Mouse (Mus musculus) ovary, postnatal 10 days (tissue): ENCODE results near the gene Ufsp2.

Experiments used
- DNase-seq: peaks from one replicate; pipeline ENCODE4 v3.0.0; 2022; ENCODE audit warnings: low spot score

Gene Ufsp2

DNA sequence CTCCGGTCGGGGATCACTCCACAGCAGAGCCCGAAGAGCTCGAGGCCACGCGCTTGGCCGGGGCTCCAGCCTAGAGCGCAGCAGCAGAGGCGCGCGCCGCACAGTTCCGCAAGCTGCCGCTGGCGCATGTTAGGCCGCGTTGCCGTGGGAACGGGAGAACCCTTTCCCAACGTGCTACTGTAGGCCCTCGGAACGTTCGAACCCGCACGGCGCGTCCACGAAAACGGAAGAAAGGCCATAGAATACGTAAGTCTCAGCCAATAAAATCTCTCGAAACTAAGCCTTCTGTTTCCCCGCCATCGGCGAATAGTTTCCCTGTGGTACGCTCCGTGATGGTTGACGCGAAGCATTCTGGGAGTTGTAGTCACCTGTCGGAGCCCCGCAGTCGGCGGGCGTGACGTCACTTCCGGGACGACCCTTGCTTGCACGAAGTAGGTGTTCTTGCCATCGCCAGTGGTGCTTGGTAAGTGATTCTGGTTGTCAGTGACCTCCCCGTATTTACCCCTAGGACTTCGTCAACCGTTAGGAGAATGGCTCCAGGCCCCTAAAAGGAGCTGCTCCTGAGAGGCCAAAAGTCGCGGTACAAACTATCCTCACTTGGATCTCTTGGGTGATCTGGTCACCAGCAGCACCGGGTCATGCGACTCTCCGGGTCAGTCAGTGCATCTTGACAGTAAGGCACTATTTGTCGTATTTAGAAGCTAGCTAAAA lies at the start of gene Ufsp2, which contains the start of gene 1700029J07Rik:
Gene Ufsp2 (plus strand): TSS at position 403 of the 711 bp plus-strand sequence.
Gene 1700029J07Rik (minus strand): TSS at position 127 of the 711 bp plus-strand sequence.
- peak; percentile 92 for DNase-seq

GRCm38 (mm10) chr8:45934582-45935014 lies 40.7 kb upstream of the Ufsp2 start, which contains the start of gene Ccdc110:
Gene Ccdc110 (plus strand): TSS chr8:45934619.
- DNase-seq: peak; percentile 96

GRCm38 (mm10) chr8:45936986-45937385 lies 38.3 kb upstream of the Ufsp2 start:
- no peak for DNase-seq

- no peak for DNase-seq
Measured at GRCm38 (mm10) chr8:45946283-45946682, 29.0 kb upstream of the Ufsp2 start.

DNA sequence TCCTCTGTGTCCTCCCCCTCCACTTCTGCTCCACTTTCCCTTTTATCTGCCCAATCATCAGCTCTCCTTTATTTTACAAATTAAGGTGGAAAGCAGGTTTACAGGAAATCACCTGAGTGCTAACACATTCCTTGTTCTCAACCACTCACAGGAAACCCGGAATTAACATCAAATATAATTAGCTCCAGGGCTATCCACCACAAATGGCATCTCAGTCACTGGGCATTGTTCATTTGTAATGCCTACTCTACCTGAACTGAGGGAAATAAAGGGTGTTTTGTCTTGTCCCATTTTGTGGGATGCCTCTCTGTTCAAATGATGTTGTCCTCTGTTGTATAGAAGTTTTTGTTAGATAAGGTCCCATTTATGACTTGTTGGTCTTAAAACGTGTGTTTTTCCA lies 24.7 kb upstream of the Ufsp2 start:
- DNase-seq: no peak

DNA sequence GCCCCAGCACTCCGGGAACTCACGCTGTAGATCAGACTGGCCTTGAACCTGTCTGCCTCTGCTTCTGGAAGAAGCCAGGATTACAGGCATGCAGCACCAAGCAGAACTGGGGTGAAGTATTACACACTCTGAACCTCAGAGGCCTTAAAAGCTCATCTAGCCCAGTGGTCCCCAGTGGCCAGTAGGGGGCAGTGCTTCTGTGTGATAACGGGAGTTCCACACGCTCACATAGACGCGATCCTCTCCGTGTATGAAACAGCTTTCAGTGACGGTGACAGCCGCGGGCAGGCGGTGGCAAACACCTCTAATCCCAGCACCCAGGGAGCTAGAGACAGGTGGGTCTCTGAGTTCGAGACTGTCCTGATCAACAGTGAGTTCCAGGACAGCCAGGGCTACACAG lies 4.4 kb upstream of the Ufsp2 start:
- DNase-seq: no peak

DNA sequence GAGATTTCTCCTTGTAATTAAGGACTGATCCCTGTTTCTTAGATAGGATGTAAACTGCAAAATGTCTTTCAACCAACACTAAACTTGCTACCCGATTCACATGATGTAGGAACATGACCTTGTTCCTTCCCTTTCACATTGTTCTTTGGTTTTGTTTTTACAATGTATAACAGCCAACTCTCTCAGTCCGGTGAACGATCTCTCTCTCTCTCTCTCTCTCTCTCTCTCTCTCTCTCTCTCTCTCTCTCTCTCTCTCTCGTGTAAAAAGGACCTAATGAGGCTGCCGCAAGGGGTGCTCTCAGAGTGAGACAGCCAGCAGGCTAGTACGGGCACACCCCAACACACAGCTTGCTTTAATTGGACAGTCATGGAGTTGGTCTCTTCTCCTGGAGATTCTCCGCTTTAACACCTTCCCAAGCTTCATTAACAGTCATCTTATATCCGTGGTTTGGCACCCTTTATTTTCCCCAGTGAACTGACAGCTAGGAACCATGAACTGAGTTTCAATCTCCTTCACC lies 1.3 kb upstream of the Ufsp2 start:
- DNase-seq: no peak

GRCm38 (mm10) chr8:45975837-45976468 lies 625 bp downstream of the Ufsp2 start:
- no peak for DNase-seq

DNA sequence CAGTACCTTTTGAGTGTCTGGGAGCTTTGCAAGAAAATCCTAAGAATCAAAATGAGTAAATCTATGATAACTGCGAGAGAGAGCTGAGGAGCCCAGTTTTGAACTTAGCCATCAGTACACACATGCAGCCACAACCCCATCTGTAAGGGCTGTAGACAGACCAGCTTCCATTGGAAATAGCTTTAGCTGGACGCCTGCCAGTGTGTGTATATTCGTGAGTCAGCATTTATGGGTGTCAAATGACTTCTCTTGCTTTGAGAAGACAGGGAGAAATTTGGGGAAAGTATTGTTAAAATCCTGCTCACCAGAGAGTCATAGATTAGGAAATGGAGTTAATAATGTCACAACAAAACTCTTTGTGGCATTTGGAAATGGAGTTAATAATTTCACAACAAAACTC lies 11.3 kb downstream of the Ufsp2 start:
- DNase-seq: no peak

DNA sequence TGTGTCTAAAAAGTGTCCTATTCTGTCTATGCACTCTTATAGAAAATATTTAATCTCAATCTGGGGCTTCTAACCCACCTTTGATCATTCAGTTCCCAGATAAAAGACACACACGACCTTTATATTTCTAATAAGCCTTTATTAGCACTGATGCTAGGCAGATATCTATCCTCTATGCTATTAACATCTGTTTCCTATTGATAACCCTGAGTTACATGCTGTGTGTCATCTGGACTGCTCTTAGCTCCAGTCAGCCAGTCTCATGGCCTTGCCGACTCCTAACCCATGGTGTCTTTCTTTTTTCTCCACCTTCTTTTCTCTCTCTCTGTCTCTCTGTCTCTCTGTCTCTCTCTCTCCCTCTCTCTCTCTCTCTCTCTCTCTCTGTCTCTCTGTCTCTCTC lies 12.9 kb downstream of the Ufsp2 start:
- no peak for DNase-seq

GRCm38 (mm10) chr8:45990631-45991310 lies 15.4 kb downstream of the Ufsp2 start:
- DNase-seq: no peak

- DNase-seq: no peak
Measured at GRCm38 (mm10) chr8:45994111-45994510, 18.8 kb downstream of the Ufsp2 start.

- DNase-seq: no peak
Measured at GRCm38 (mm10) chr8:45995576-45995975, 20.2 kb downstream of the Ufsp2 start.

GRCm38 (mm10) chr8:45998228-45998627 lies 22.9 kb downstream of the Ufsp2 start:
- DNase-seq: no peak

DNA sequence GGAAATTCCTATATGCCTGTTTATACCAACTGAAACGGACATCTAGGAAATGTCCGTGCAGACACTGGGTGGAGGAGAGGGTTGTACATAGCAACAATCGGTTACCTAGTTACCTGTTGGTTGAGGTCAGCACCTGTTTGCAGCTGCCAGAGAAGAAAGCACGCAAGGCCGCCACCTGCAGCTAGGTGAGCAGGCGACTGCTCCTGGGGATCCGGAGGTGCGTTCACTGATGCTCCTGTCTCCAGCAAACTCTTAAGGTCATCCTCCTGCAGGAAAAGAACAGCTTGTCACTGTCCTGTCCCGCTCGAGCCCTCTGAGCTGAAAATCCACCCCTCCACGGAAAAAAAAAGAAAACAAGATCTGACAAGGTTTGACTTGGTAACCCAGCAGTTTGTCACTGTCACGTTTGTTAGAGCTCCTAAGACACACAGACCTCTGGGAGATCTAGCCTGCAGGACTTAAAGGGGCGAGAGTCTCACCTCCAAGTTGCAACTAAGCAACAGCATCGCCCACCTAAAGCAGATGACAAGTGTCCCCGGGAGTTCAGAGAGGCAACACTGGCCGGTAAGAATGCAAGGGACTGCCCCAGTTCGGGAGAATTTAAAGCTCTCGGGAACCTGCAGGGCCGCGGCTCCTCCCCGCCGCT lies 23.9 kb downstream of the Ufsp2 start, which contains the start of gene Lrp2bp:
Gene Lrp2bp (plus strand): TSS at position 166 of the 646 bp plus-strand sequence.
- no peak for DNase-seq

DNA sequence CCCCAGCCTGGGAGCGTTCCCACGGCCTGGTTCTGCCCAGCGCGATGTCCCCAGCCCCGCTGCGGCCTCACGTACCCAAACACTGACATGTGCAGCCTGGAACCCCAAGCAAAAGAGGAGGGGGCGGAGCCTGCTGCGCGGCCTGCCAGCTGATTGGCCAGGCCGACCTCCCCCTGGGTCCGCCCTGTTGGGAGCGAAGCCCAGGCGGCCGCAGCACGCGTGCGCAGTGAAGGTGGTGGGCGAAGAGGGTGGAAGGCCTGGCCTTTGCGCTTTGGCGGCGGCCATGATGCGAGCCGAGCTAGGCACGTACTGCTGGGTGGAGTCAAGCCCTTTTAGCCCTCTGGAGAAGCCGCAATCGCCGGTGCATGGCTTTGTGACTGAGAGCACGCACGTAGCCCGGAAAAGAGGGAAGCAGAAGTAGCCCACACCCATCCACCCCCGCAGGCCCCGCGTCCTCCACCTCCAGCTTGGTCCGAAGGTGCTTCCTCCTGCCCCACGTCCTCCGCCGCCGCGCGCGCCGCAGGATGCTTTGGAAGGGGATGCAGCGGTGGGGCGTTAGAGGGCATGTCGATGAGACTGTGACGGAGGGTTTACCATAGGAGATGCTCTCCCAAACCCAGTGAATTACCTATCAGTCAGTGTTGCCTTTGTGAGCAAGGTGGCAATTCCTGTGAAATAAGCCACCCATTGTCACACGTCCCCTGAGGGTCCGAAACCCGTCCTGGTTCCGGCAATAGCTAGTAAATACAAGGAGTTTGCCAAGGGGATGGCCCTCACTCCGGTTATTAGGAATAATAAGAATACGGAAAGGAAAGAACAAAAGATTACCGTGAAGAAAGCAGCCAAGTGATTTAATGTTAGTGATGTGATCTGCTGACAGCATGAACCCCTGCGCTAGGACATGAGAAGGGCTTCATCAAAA lies 24.7 kb downstream of the Ufsp2 start:
- peak; percentile 97 for DNase-seq

DNA sequence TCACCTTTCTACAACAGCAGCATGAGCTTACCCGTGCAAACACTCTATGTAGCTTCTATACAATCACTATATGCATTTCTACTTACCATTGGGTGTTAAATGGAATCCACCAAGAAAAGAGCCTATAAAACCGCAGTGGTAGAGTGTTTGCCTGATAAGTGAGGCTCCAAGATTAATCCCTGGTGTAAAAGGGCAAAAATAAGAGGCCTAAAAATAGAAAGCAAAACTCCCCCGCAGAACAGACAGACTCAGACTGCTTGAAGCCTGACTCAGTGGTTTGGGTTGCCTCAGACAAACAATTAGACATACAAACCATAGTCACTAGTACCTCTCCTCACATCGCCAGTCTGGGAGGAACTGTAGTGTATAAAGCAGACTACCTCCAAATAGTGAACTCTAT lies 30.3 kb downstream of the Ufsp2 start, which contains the start of gene Ankrd37:
Gene Ankrd37 (minus strand): TSS at position 112 of the 400 bp plus-strand sequence.
- DNase-seq: no peak

DNA sequence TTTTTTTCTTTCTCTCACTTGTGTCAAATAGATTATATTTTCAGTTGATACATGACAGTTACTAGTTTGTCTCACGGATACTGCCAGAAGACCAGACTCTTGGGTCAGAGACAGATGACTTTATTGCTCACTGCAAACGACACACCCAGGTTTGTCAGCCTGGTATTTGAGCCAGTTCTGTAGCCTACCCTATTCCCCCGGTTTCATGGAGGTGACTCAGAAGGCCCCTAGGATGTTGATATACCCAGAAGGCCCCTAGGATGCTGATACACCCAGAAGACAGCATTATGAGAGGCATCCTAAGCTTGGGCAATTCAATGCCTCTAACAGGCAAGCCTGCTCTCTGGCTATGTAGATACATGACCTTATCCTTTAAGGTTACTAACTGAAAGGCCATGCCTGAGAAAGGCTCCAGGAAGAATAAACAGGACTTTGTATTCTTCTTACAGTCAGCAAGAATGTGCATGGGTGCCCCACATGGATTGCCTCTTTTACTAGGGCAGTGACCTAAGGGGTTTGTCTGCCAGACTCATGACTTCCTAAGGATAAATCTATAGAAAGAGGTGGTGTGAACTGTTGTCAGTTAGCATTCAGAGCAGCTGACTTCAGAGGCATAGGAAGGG lies 31.8 kb downstream of the Ufsp2 start:
- no peak for DNase-seq

DNA sequence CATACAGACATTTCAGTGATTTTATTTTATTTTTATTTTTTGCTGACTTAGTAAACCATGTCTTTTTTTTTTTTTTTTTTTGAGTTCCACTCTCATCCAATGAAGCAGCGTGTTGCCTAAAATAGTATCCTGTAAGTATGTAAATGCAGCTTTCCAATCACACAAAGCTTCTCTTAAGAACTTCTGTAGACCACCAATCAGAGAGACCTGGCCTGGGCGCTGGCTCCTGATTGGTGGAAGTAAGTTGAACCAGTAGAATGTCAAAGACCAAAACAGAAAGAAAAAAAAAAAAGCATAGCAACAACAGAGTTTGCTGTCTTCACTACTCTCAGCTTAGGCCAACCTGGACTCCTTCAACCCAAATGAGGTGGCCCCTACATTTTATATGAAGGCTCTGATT lies 35.0 kb downstream of the Ufsp2 start:
- DNase-seq: no peak
